Mouse (Mus musculus): ENCODE data around the gene Fgfbp3.

- TF ChIP-seq CTCF (IDR thresholded peaks at IDR 0.05; ENCODE audit: borderline replicate concordance, insufficient read depth, low read length) (no peak), POLR2A (IDR thresholded peaks at IDR 0.05; ENCODE audit: low read depth, low read length) (no peak)
These were observed 2.5 kb downstream of the Fgfbp3 start for GRCm38 (mm10) chr19:36916876-36917389.

All from embryonic fibroblast, embryonic 13.5 days (primary cell).